Mouse (Mus musculus): ENCODE data around the gene Ano7.

- TF ChIP-seq MYC (IDR thresholded peaks at IDR 0.05; ENCODE audit: low read depth, low read length) (no peak), RCOR1 (IDR thresholded peaks at IDR 0.05; ENCODE audit: low read depth, low read length) (no peak), NRF1 (IDR thresholded peaks at IDR 0.05; ENCODE audit: insufficient read depth, low read depth, low read length, poor library complexity, severe bottlenecking) (no peak)
These were observed 65.6 kb downstream of the Ano7 start for GRCm38 (mm10) chr1:93439321-93439720.

Data from MEL (cell line).